Mouse (Mus musculus) MEL (cell line): Measurements from ENCODE around the gene Zfp386. TPM values are rescaled to one million over a fixed set of nuclear protein-coding genes. Genes with fewer than 3 reads are reported as not detected.

Experiments used
- DNase-seq: peaks from one replicate; pipeline ENCODE4 v3.0.0; 2011; ENCODE audit warnings: low read depth, low spot score
- H3K27ac ChIP-seq: 2 replicates; pipeline ENCODE4 v1.5.1; 2012; ENCODE audit warnings: low read depth, mild to moderate bottlenecking, control low read depth, low read length, moderate library complexity; ENCODE audit not compliant: control insufficient read depth
- H3K27me3 ChIP-seq, 2 experiments: fragments of 150-350 bp in 1 of 2; sonication (generic) in 1 of 2; 2 replicates each; pipeline ENCODE4 v1.6.1; 2012; ENCODE audit warnings: low read length in 2 of 2, mild to moderate bottlenecking in 2 of 2, improper control_type of control experiment in 1 of 2, moderate library complexity in 1 of 2; ENCODE audit not compliant: insufficient read depth in 2 of 2, control insufficient read depth in 1 of 2
- H3K36me3 ChIP-seq, 2 experiments: 2 replicates each; pipeline ENCODE4 v1.6.1; 2012 to 2014; ENCODE audit warnings: low read length in 2 of 2, improper control_type of control experiment in 1 of 2, inconsistent platforms in 1 of 2, mild to moderate bottlenecking in 1 of 2; ENCODE audit not compliant: insufficient read depth in 2 of 2, control insufficient read depth in 1 of 2
- H3K4me1 ChIP-seq, 2 experiments: fragments of 150-350 bp in 1 of 2; sonication (generic) in 1 of 2; 2 replicates each; pipeline ENCODE4 v1.6.1; 2012; ENCODE audit warnings: low read length in 2 of 2, improper control_type of control experiment in 1 of 2, mild to moderate bottlenecking in 1 of 2; ENCODE audit not compliant: insufficient read depth in 2 of 2, control insufficient read depth in 1 of 2
- H3K4me3 ChIP-seq, 2 experiments: fragments of 150-350 bp in 1 of 2; sonication (generic) in 1 of 2; 2 replicates each; pipeline ENCODE4 v1.5.1; 2012; ENCODE audit warnings: low read depth in 2 of 2, low read length in 2 of 2, mild to moderate bottlenecking in 2 of 2, moderate library complexity in 2 of 2, control low read depth in 1 of 2, improper control_type of control experiment in 1 of 2; ENCODE audit not compliant: control insufficient read depth in 1 of 2, insufficient read depth in 1 of 2
- H3K79me2 ChIP-seq: 2 replicates; pipeline ENCODE4 v1.6.1; 2012; ENCODE audit warnings: mild to moderate bottlenecking, low read length, moderate library complexity; ENCODE audit not compliant: control insufficient read depth, poor library complexity, insufficient read depth
- H3K9ac ChIP-seq: 2 replicates; pipeline ENCODE4 v1.6.1; 2012; ENCODE audit warnings: low read depth, mild to moderate bottlenecking, control low read depth, low read length, moderate library complexity; ENCODE audit not compliant: control insufficient read depth, poor library complexity, severe bottlenecking
- H3K9me3 ChIP-seq: fragments of 150-350 bp; sonication (generic); replicated peaks from 2 replicates; pipeline ENCODE4 v1.6.1; 2012; ENCODE audit warnings: mild to moderate bottlenecking, low read length, improper control_type of control experiment, moderate library complexity; ENCODE audit not compliant: insufficient read depth
- CHD2 ChIP-seq: IDR thresholded peaks from 2 replicates; pipeline ENCODE4 v1.6.1; 2011; ENCODE audit warnings: low read length, improper control_type of control experiment
- CTCF ChIP-seq, 3 experiments: IDR thresholded peaks in 2 of 3; conservative IDR thresholded peaks in 1 of 3; 2 replicates each; pipeline ENCODE4 v1.5.1; 2011 to 2012; ENCODE audit warnings: low read length in 3 of 3, low read depth in 2 of 3, mild to moderate bottlenecking in 2 of 3, improper control_type of control experiment in 1 of 3, inconsistent platforms in 1 of 3, mixed read lengths in 1 of 3, moderate library complexity in 1 of 3; ENCODE audit not compliant: control insufficient read depth in 1 of 3, insufficient read depth in 1 of 3, poor library complexity in 1 of 3, severe bottlenecking in 1 of 3
- ELF1 ChIP-seq: IDR thresholded peaks from 2 replicates; pipeline ENCODE4 v1.6.1; 2014; ENCODE audit warnings: low read depth, mild to moderate bottlenecking, inconsistent platforms, low read length, improper control_type of control experiment, moderate library complexity
- EP300 ChIP-seq, 2 experiments: IDR thresholded peaks; 2 replicates each; pipeline ENCODE4 v1.6.1; 2011; ENCODE audit warnings: improper control_type of control experiment in 2 of 2, low read length in 2 of 2, low read depth in 1 of 2, mild to moderate bottlenecking in 1 of 2
- ETS1 ChIP-seq: IDR thresholded peaks from 2 replicates; pipeline ENCODE4 v1.6.1; 2012; ENCODE audit warnings: low read depth, mild to moderate bottlenecking, inconsistent platforms, low read length, improper control_type of control experiment, moderate library complexity
- GABPA ChIP-seq: IDR thresholded peaks from 2 replicates; pipeline ENCODE4 v1.6.1; 2012; ENCODE audit warnings: low read depth, mild to moderate bottlenecking, inconsistent platforms, low read length, improper control_type of control experiment, moderate library complexity
- HCFC1 ChIP-seq: IDR thresholded peaks from 2 replicates; pipeline ENCODE4 v1.6.1; 2012; ENCODE audit warnings: low read depth, mild to moderate bottlenecking, inconsistent platforms, low read length, improper control_type of control experiment, moderate library complexity
- JUND ChIP-seq: IDR thresholded peaks from 2 replicates; pipeline ENCODE4 v1.6.1; 2011; ENCODE audit warnings: low read depth, mild to moderate bottlenecking, improper control_type of control experiment, low read length
- KAT2A ChIP-seq: conservative IDR thresholded peaks from 2 replicates; pipeline ENCODE4 v1.6.1; 2012; ENCODE audit warnings: low read depth, low read length, improper control_type of control experiment, inconsistent platforms
- NELFE ChIP-seq: IDR thresholded peaks from 2 replicates; pipeline ENCODE4 v1.6.1; 2011; ENCODE audit warnings: low read depth, low read length, improper control_type of control experiment
- POLR2A ChIP-seq, 2 experiments: IDR thresholded peaks; 2 replicates each; pipeline ENCODE4 v1.6.1; 2011 to 2012; ENCODE audit warnings: low read length in 2 of 2, mild to moderate bottlenecking in 2 of 2, control low read depth in 1 of 2, improper control_type of control experiment in 1 of 2, low read depth in 1 of 2, moderate library complexity in 1 of 2; ENCODE audit not compliant: control insufficient read depth in 1 of 2, insufficient read depth in 1 of 2, poor library complexity in 1 of 2
- POLR2AphosphoS2 ChIP-seq: IDR thresholded peaks from 2 replicates; pipeline ENCODE4 v1.6.1; 2011; ENCODE audit warnings: low read length, improper control_type of control experiment
- POLR2AphosphoS5 ChIP-seq: IDR thresholded peaks from 2 replicates; pipeline ENCODE4 v1.6.1; 2012; ENCODE audit warnings: low read depth, borderline replicate concordance, mild to moderate bottlenecking, inconsistent platforms, low read length, moderate library complexity, mixed read lengths
- RAD21 ChIP-seq: IDR thresholded peaks from 2 replicates; pipeline ENCODE4 v1.6.1; 2011; ENCODE audit warnings: mild to moderate bottlenecking, low read depth, low read length, improper control_type of control experiment
- SMC3 ChIP-seq: IDR thresholded peaks from 2 replicates; pipeline ENCODE4 v1.6.1; 2011; ENCODE audit warnings: low read depth, low read length, improper control_type of control experiment
- TBP ChIP-seq: IDR thresholded peaks from 2 replicates; pipeline ENCODE4 v1.8.0; 2011; ENCODE audit warnings: low read depth, low read length, improper control_type of control experiment
- TCF12 ChIP-seq: IDR thresholded peaks from 2 replicates; pipeline ENCODE4 v1.6.1; 2014; ENCODE audit warnings: low read depth, mild to moderate bottlenecking, inconsistent platforms, low read length, improper control_type of control experiment, moderate library complexity
- USF1 ChIP-seq: IDR thresholded peaks from 2 replicates; pipeline ENCODE4 v1.6.1; 2014; ENCODE audit warnings: low read depth, mild to moderate bottlenecking, inconsistent platforms, low read length, improper control_type of control experiment, moderate library complexity
- ZC3H11A ChIP-seq: IDR thresholded peaks from 2 replicates; pipeline ENCODE4 v1.6.1; 2012; ENCODE audit warnings: low read depth, mild to moderate bottlenecking, inconsistent platforms, low read length, improper control_type of control experiment
- ZKSCAN1 ChIP-seq: IDR thresholded peaks from 2 replicates; pipeline ENCODE4 v1.6.1; 2012; ENCODE audit warnings: low read depth, mild to moderate bottlenecking, inconsistent platforms, low read length, improper control_type of control experiment, moderate library complexity
- ZMIZ1 ChIP-seq: IDR thresholded peaks from 2 replicates; pipeline ENCODE4 v1.6.1; 2012; ENCODE audit warnings: low read depth, mild to moderate bottlenecking, inconsistent platforms, low read length, improper control_type of control experiment, moderate library complexity
- ZNF384 ChIP-seq: IDR thresholded peaks from 2 replicates; pipeline ENCODE4 v1.6.1; 2012; ENCODE audit warnings: low read depth, mild to moderate bottlenecking, inconsistent platforms, low read length, improper control_type of control experiment
- polyA plus RNA-seq, 2 experiments: library from polyadenylated mRNA; stranded (reverse) in 1 of 2; unstranded in 1 of 2; fragments of >175 nt in 1 of 2; fragments of >200 nt in 1 of 2; gene quantifications; 2 replicates each; pipeline versions ENCODE4 v1.2.1 to v1.2.4; 2012; ENCODE audit warnings: low replicate concordance in 2 of 2, low read depth in 1 of 2; ENCODE audit not compliant: insufficient read length in 2 of 2, insufficient read depth in 1 of 2, missing spikeins in 1 of 2
- total RNA-seq: library from RNA; depleted of rRNA; stranded (reverse); fragments of 300-350 nt; gene quantifications from 2 replicates; pipeline ENCODE4 v1.2.3, GENCODE M21; 2012

Gene Zfp386
- total and polyA plus RNA-seq, 3 experiments, result 28.8 to 37.1 TPM; not detected in 1

DNA sequence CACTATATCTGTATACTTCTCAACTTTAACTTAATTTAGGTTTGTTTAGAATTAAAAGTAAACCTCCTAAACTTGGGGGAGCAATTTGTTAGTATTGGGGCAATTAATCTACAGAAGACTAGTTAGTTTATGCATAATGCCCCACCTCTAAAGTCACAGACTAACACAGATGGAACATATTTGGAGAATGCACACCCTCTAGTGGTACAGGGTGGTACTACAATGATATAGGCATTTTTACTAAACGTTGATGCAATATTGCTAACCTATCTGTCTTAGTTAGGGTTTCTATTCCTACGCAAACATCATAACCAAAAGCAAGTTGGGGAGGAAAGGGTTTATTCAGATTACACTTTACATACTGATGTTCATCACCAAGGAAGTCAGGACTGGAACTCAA is 19.4 kb upstream of the Zfp386 start:
- Histone ChIP-seq H3K27ac (no peak overlapping the region), H3K79me2 (no peaks in the 10 kb centered on the region), H3K4me3 (no peak overlapping the region), H3K4me1 (no peaks in the 10 kb centered on the region), H3K36me3 (no peaks in the 10 kb centered on the region), H3K27me3 (peaks cover 8% of the 10 kb centered on the region in 2 experiments), H3K9me3 (no peaks in the 10 kb centered on the region)
- DNase-seq, result peak; percentile 88
- TF ChIP-seq RAD21 (peak; percentile 73), SMC3 (peak; percentile 53), JUND (no peak), ZC3H11A (peak; percentile 21; the same call in 1 of the 2 replicates), CTCF (IDR thresholded peaks at IDR 0.05 in 2 of 3, conservative IDR thresholded peaks at IDR 0.05 in 1 of 3; ENCODE audit: control insufficient read depth in 1 of 3, insufficient read depth in 1 of 3, low read depth in 2 of 3, low read length in 3 of 3, poor library complexity in 1 of 3, severe bottlenecking in 1 of 3) (peak in 2 of 3 experiments; percentile 68 to 92; a peak in 4 of 6 replicates)
- TF ChIP-seq, all 39 proteins: peak for 4
- H3K9ac ChIP-seq, result no peak overlapping the region

GRCm38 (mm10) chr12:116035346-116035745 is 12.2 kb upstream of the Zfp386 start:
- TF ChIP-seq CHD2, result no peak
- no peak for TF ChIP-seq EP300 (IDR thresholded peaks at IDR 0.05; ENCODE audit: low read depth in 1 of 2, low read length in 2 of 2)
- TF ChIP-seq ETS1, result no peak
- TF ChIP-seq CTCF (IDR thresholded peaks at IDR 0.05 in 2 of 3, conservative IDR thresholded peaks at IDR 0.05 in 1 of 3; ENCODE audit: control insufficient read depth in 1 of 3, insufficient read depth in 1 of 3, low read depth in 2 of 3, low read length in 3 of 3, poor library complexity in 1 of 3, severe bottlenecking in 1 of 3), result no peak
- no peak for TF ChIP-seq NELFE
- no peak for TF ChIP-seq POLR2A (IDR thresholded peaks at IDR 0.05; ENCODE audit: control insufficient read depth in 1 of 2, insufficient read depth in 1 of 2, low read depth in 1 of 2, low read length in 2 of 2, poor library complexity in 1 of 2)
- no peak for TF ChIP-seq KAT2A
- TF ChIP-seq TBP, result no peak
- no peaks in the 10 kb centered on the region for H3K36me3 ChIP-seq
- H3K27ac ChIP-seq, result no peak overlapping the region

DNA sequence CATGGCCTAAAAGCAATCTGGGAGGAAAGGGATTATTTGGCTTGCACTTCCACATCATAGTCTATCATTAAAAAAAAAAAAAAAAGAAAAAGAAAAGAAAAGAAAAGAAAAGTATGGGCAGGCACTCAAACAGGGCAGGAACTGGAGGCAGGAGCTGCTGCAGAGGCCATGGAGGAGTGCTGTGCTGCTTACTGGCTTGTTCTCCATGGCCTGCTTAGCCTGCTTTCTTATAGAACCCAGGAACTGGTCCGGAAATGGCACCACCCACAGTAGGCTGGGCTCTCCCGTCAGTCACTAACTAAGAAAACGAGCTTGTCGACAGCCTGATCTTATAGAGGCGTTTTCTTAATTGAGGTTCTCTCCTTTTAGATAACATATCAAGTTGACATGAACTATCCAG is 2.7 kb upstream of the Zfp386 start:
- H3K36me3 ChIP-seq, result peaks cover 0 to 12% of the 10 kb centered on the region in 2 experiments; a peak in 2 of 4 replicates
- H3K79me2 ChIP-seq, result peaks cover 17% of the 10 kb centered on the region
- TF ChIP-seq ZNF384 (peak; percentile 92), GABPA (no peak), ELF1 (peak; percentile 53; the same call in 1 of the 2 replicates), USF1 (no peak), RAD21 (no peak), HCFC1 (peak; percentile 41; the same call in 1 of the 2 replicates), ZKSCAN1 (no peak), TCF12 (0 out of 2 replicates have a peak, but pooled peaks have one; percentile 35), ETS1 (peak; percentile 52), ZMIZ1 (no peak), TBP (peak; percentile 59), POLR2AphosphoS5 (no peak), POLR2AphosphoS2 (no peak), NELFE (0 out of 2 replicates have a peak, but pooled peaks have one; percentile 50), POLR2A (IDR thresholded peaks at IDR 0.05; ENCODE audit: control insufficient read depth in 1 of 2, insufficient read depth in 1 of 2, low read depth in 1 of 2, low read length in 2 of 2, poor library complexity in 1 of 2) (peak in 1 of 2 experiments; percentile 55; a peak in 1 of 4 replicates)
- no peaks in the 10 kb centered on the region for H3K9me3 ChIP-seq
- H3K9ac ChIP-seq, result peak overlapping the region; percentile 61
- H3K27me3 ChIP-seq, result no peaks in the 10 kb centered on the region
- peaks cover 8 to 11% of the 10 kb centered on the region in 2 experiments; a peak in 3 of 4 replicates for H3K4me1 ChIP-seq
- H3K27ac ChIP-seq, result peak overlapping the region; percentile 16; the same call in 1 of the 2 replicates
- DNase-seq, result peak; percentile 76
- peak overlapping the region; percentile 45 to 73 for H3K4me3 ChIP-seq

More at GRCm38 (mm10) chr12:116035346-116035745, 12.2 kb upstream of the Zfp386 start:
- DNase-seq, result peak; percentile 5
- Histone ChIP-seq H3K4me1 (no peaks in the 10 kb centered on the region), H3K9ac (no peak overlapping the region), H3K79me2 (no peaks in the 10 kb centered on the region), H3K4me3 (no peak overlapping the region), H3K9me3 (no peaks in the 10 kb centered on the region), H3K27me3 (peaks cover 12 to 21% of the 10 kb centered on the region in 2 experiments)
